In genomic region chr11:33932386-33933111, GRCm38 (mm10) we compare ENCODE assay signal across 10 mouse cellular contexts. TPM values are rescaled to one million over a fixed set of nuclear protein-coding genes. Genes with fewer than 3 reads are reported as not detected.
DNase-seq lines count a peak whose midpoint lies in the region; ATAC-seq and TF ChIP-seq lines count a peak whose summit lies in the region.
"Had no signal": no experiment of that assay in that cellular context is flagged by ENCODE, and none has a peak within 500 bp of the region (broad histone marks: within the 10 kb centered on the region; RNA-seq: fewer than 3 reads in every experiment).

No protein-coding gene starts in this region.

- no peaks in the 10 kb centered on the region for H3K9me3 ChIP-seq in heart, embryonic 13.5 days
- no peaks in the 10 kb centered on the region for H3K9me3 ChIP-seq in heart, embryonic 12.5 days (replicated peaks)
- H3K9me3 ChIP-seq in limb, embryonic 12.5 days, result no peaks in the 10 kb centered on the region
- H3K9me3 ChIP-seq: hindbrain, embryonic 15.5 days had no signal

- peak overlapping the region; percentile 13; the same call in 1 of the 2 replicates for H3K4me2 ChIP-seq in heart, embryonic 13.5 days
- H3K4me2 ChIP-seq in heart, embryonic 12.5 days, result no peak overlapping the region
- peak overlapping the region; percentile 17 for H3K4me2 ChIP-seq in limb, embryonic 12.5 days
- H3K4me2 ChIP-seq: hindbrain, embryonic 15.5 days had no signal

- H3K27me3 ChIP-seq in heart, embryonic 13.5 days (replicated peaks), result peaks cover 14% of the 10 kb centered on the region
- H3K27me3 ChIP-seq in heart, embryonic 12.5 days (replicated peaks), result peaks cover 12% of the 10 kb centered on the region; the same call in 1 of the 2 replicates
- H3K27me3 ChIP-seq in spleen, adult 2 months (ENCODE audit: control insufficient read depth, insufficient read depth, low read length), result no peaks in the 10 kb centered on the region
- peaks cover 8% of the 10 kb centered on the region; the same call in 1 of the 2 replicates for H3K27me3 ChIP-seq in limb, embryonic 12.5 days
- H3K27me3 ChIP-seq: hindbrain, embryonic 15.5 days had no signal

- H3K36me3 ChIP-seq in heart, embryonic 13.5 days, result no peaks in the 10 kb centered on the region
- no peaks in the 10 kb centered on the region for H3K36me3 ChIP-seq in heart, embryonic 12.5 days
- no peaks in the 10 kb centered on the region for H3K36me3 ChIP-seq in spleen, adult 2 months (ENCODE audit: control insufficient read depth, insufficient read depth, low read length)
- H3K36me3 ChIP-seq in limb, embryonic 12.5 days, result no peaks in the 10 kb centered on the region
- H3K36me3 ChIP-seq: hindbrain, embryonic 15.5 days had no signal

- no peak overlapping the region for H3K27ac ChIP-seq in heart, embryonic 13.5 days (replicated peaks)
- no peak overlapping the region for H3K27ac ChIP-seq in heart, embryonic 12.5 days (ENCODE audit: poor library complexity, severe bottlenecking)
- H3K27ac ChIP-seq in spleen, adult 2 months (ENCODE audit: insufficient read depth, low read length), result peak overlapping the region; percentile 51
- no peak overlapping the region for H3K27ac ChIP-seq in limb, embryonic 12.5 days
- H3K27ac ChIP-seq: hindbrain, embryonic 15.5 days had no signal

- ATAC-seq in heart, embryonic 13.5 days (ENCODE audit: extremely low read depth, insufficient number of reproducible peaks, low FRiP score, low TSS enrichment), result no peak
- no peak for ATAC-seq in heart, embryonic 12.5 days (ENCODE audit: insufficient number of reproducible peaks, low FRiP score)
- ATAC-seq in limb, embryonic 12.5 days (ENCODE audit: insufficient number of reproducible peaks, insufficient read depth, low FRiP score, low TSS enrichment, low read depth), result no peak

- H3K9ac ChIP-seq in heart, embryonic 13.5 days, result no peak overlapping the region
- H3K9ac ChIP-seq in heart, embryonic 12.5 days, result no peak overlapping the region
- H3K9ac ChIP-seq in limb, embryonic 12.5 days (replicated peaks), result no peak overlapping the region
- H3K9ac ChIP-seq: hindbrain, embryonic 15.5 days had no signal

- no peak for TF ChIP-seq POLR2A in spleen, adult 2 months (IDR thresholded peaks at IDR 0.05; ENCODE audit: low read depth, low read length)

- DNase-seq in spleen, adult 2 months (ENCODE audit: low read depth in 1 of 2, low spot score in 2 of 2), result no peak
- no peak for DNase-seq in spleen, postnatal 14 days (ENCODE audit: low spot score in 2 of 2)
- peak; percentile 77 for DNase-seq in telencephalon, adult 2 months (ENCODE audit: low read depth, low spot score)
- no peak for DNase-seq in MN1 (ENCODE audit: low spot score)
- no peak for DNase-seq in urinary bladder, adult 2 months (ENCODE audit: low spot score)
- DNase-seq: midbrain, embryonic 14.5 days had no signal

- TF ChIP-seq CTCF in spleen, adult 2 months (IDR thresholded peaks at IDR 0.05; ENCODE audit: extremely low read depth, insufficient read depth, insufficient read length, insufficient replicate concordance), result no peak

- WGBS in heart, embryonic 13.5 days, result 64% methylated on average over 18 of the region's 18 CpGs
- WGBS in heart, embryonic 12.5 days, result 62% methylated on average over 18 of the region's 18 CpGs
- WGBS in spleen, adult 2 months, result 7% methylated on average over 18 of the region's 18 CpGs
- 52% methylated on average over 18 of the region's 18 CpGs for WGBS in limb, embryonic 12.5 days

- no peak overlapping the region for H3K4me3 ChIP-seq in heart, embryonic 13.5 days
- no peak overlapping the region for H3K4me3 ChIP-seq in heart, embryonic 12.5 days
- peak overlapping the region; percentile 15; the same call in 1 of the 2 replicates for H3K4me3 ChIP-seq in spleen, adult 2 months (ENCODE audit: extremely low read depth, insufficient read depth, insufficient read length)
- H3K4me3 ChIP-seq in limb, embryonic 12.5 days (replicated peaks), result no peak overlapping the region
- H3K4me3 ChIP-seq: hindbrain, embryonic 15.5 days had no signal

- H3K4me1 ChIP-seq in heart, embryonic 13.5 days, result peaks cover 6% of the 10 kb centered on the region; the same call in 1 of the 2 replicates
- H3K4me1 ChIP-seq in heart, embryonic 12.5 days (replicated peaks), result no peaks in the 10 kb centered on the region
- H3K4me1 ChIP-seq in spleen, adult 2 months (ENCODE audit: control insufficient read depth, insufficient read depth, insufficient read length), result peaks cover 6% of the 10 kb centered on the region; the same call in 1 of the 2 replicates
- peaks cover 45% of the 10 kb centered on the region for H3K4me1 ChIP-seq in limb, embryonic 12.5 days (replicated peaks)

RNA-seq across cellular contexts. Expression of gene Kcnmb1, which starts 30.3 kb away (rescaled TPM):
- 3.0 and 3.3 TPM in 2 replicates for polyA plus RNA-seq in heart, embryonic 13.5 days (2015; fragmentation: Nextera tagmentation; extraction: Ambion mirVana)
- polyA plus RNA-seq in heart, embryonic 12.5 days (2016; fragmentation: Nextera tagmentation; extraction: Ambion mirVana), result 4.6 and 4.7 TPM in 2 replicates
- polyA plus RNA-seq in spleen, adult 2 months (2012; rRNA removed), result 0.27 and 0.48 TPM in 2 replicates
- 0.13 and 0.15 TPM in 2 replicates for polyA plus RNA-seq in limb, embryonic 12.5 days (2016; fragmentation: Nextera tagmentation; extraction: Ambion mirVana)
- polyA plus RNA-seq in urinary bladder, adult 2 months (2012; rRNA removed), result 35.2 and 43.3 TPM in 2 replicates
